Mouse (Mus musculus) lung, embryonic 16.5 days (tissue): ENCODE measurements around the gene Olfr996. TPM values are rescaled to one million over a fixed set of nuclear protein-coding genes. Genes with fewer than 3 reads are reported as not detected.

Experiments
- polyA plus RNA-seq: library from polyadenylated mRNA; unstranded; fragments of >200 nt; fragmentation: Nextera tagmentation; extraction: Ambion mirVana; gene quantifications from 2 replicates; pipeline ENCODE4 v1.2.1, GENCODE M21; 2015

Olfr996 gene
- polyA plus RNA-seq, 1 experiment from 2014 or later = not detected

Other genes starting within 250 kb of the Olfr996 start
- not detected in 2 replicates for gene Olfr987, start 239.9 kb upstream of the Olfr996 start, polyA plus RNA-seq
- gene Olfr988, start 216.0 kb upstream of the Olfr996 start, polyA plus RNA-seq = not detected in 2 replicates
- not detected in 2 replicates for gene Olfr992, start 169.7 kb upstream of the Olfr996 start, polyA plus RNA-seq
- gene Olfr993, start 164.3 kb upstream of the Olfr996 start, polyA plus RNA-seq = not detected in 2 replicates
- gene Olfr994, start 142.8 kb upstream of the Olfr996 start, polyA plus RNA-seq = not detected in 2 replicates
- gene Olfr995, start 135.6 kb upstream of the Olfr996 start, polyA plus RNA-seq = not detected in 2 replicates
- gene 4833423E24Rik, start 60.2 kb upstream of the Olfr996 start, polyA plus RNA-seq = 0.41 and 0.50 TPM in 2 replicates
- not detected in 2 replicates for gene Olfr998, start 9.7 kb downstream of the Olfr996 start, polyA plus RNA-seq
- not detected in 2 replicates for gene Olfr1000, start 32.7 kb downstream of the Olfr996 start, polyA plus RNA-seq
- gene Olfr1002, start 71.5 kb downstream of the Olfr996 start, polyA plus RNA-seq = not detected in 2 replicates
- gene Olfr154, start 85.2 kb downstream of the Olfr996 start, polyA plus RNA-seq = not detected in 2 replicates
- gene Olfr1006, start 99.6 kb downstream of the Olfr996 start, polyA plus RNA-seq = not detected in 2 replicates
- gene Olfr1008, start 110.2 kb downstream of the Olfr996 start, polyA plus RNA-seq = not detected in 2 replicates
- gene Olfr1009, start 136.2 kb downstream of the Olfr996 start, polyA plus RNA-seq = not detected in 2 replicates
- gene Olfr1012, start 183.6 kb downstream of the Olfr996 start, polyA plus RNA-seq = not detected in 2 replicates
- gene Olfr1013, start 187.9 kb downstream of the Olfr996 start, polyA plus RNA-seq = not detected in 2 replicates
- gene Olfr1014, start 193.5 kb downstream of the Olfr996 start, polyA plus RNA-seq = not detected in 2 replicates
- gene Olfr1015, start 202.8 kb downstream of the Olfr996 start, polyA plus RNA-seq = not detected in 2 replicates
- gene Olfr1016, start 223.3 kb downstream of the Olfr996 start, polyA plus RNA-seq = not detected in 2 replicates
- not detected in 2 replicates for gene Olfr1018, start 239.3 kb downstream of the Olfr996 start, polyA plus RNA-seq